Mouse (Mus musculus) heart, embryonic 12.5 days (tissue): ENCODE measurements around the gene Tns2. TPM values are rescaled to one million over a fixed set of nuclear protein-coding genes. Genes with fewer than 3 reads are reported as not detected.
"Not testable (repeated sequence)": the region's sequence is repeated elsewhere in the genome, so short reads cannot be mapped to it uniquely, and the experiment has no call there.

ENCODE experiments used
- ATAC-seq: fragments of 200-750 bp; cut with Nextera tagmentation; 2 replicates; pipeline ENCODE4 v1.8.0; 2017; ENCODE audit warnings: moderate TSS enrichment, moderate library complexity; ENCODE audit not compliant: insufficient number of reproducible peaks, low FRiP score
- H3K27ac ChIP-seq: fragments of 300-500 bp; sonication (generic); 2 replicates; pipeline ENCODE4 v1.5.1; 2016; ENCODE audit warnings: mild to moderate bottlenecking, moderate library complexity; ENCODE audit not compliant: poor library complexity, severe bottlenecking
- H3K27me3 ChIP-seq: fragments of 300-500 bp; sonication (generic); replicated peaks from 2 replicates; pipeline ENCODE4 v1.6.1; 2016; ENCODE audit warnings: mild to moderate bottlenecking, moderate library complexity
- H3K36me3 ChIP-seq: fragments of 300-500 bp; sonication (generic); 2 replicates; pipeline ENCODE4 v1.6.1; 2016; ENCODE audit warnings: mild to moderate bottlenecking, moderate library complexity
- H3K4me1 ChIP-seq: fragments of 300-500 bp; sonication (generic); replicated peaks from 2 replicates; pipeline ENCODE4 v1.6.1; 2016; ENCODE audit warnings: mild to moderate bottlenecking
- H3K4me2 ChIP-seq: fragments of 300-500 bp; sonication (generic); 2 replicates; pipeline ENCODE4 v1.6.1; 2016; ENCODE audit warnings: mild to moderate bottlenecking, moderate library complexity
- H3K4me3 ChIP-seq: fragments of 300-500 bp; sonication (generic); 2 replicates; pipeline ENCODE4 v1.5.1; 2016; ENCODE audit warnings: mild to moderate bottlenecking
- H3K9ac ChIP-seq: fragments of 300-500 bp; sonication (generic); 2 replicates; pipeline ENCODE4 v1.6.1; 2016; ENCODE audit warnings: mild to moderate bottlenecking, moderate library complexity
- H3K9me3 ChIP-seq: fragments of 300-500 bp; sonication (generic); replicated peaks from 2 replicates; pipeline ENCODE4 v1.6.1; 2016; ENCODE audit warnings: mild to moderate bottlenecking, moderate library complexity
- WGBS: fragments of 180-500 bp; shearing (Covaris S2); methylation state at CpG from one replicate; pipeline ENCODE4 v1.1.7; 2016; 5-methylcytosine and 5-hydroxymethylcytosine counted together
- polyA plus RNA-seq: library from polyadenylated mRNA; unstranded; fragments of >200 nt; fragmentation: Nextera tagmentation; extraction: Ambion mirVana; gene quantifications from 2 replicates; pipeline ENCODE4 v1.2.1, GENCODE M21; 2016

Tns2 gene
- polyA plus RNA-seq, 1 experiment from 2014 or later = 35.3 TPM

DNA sequence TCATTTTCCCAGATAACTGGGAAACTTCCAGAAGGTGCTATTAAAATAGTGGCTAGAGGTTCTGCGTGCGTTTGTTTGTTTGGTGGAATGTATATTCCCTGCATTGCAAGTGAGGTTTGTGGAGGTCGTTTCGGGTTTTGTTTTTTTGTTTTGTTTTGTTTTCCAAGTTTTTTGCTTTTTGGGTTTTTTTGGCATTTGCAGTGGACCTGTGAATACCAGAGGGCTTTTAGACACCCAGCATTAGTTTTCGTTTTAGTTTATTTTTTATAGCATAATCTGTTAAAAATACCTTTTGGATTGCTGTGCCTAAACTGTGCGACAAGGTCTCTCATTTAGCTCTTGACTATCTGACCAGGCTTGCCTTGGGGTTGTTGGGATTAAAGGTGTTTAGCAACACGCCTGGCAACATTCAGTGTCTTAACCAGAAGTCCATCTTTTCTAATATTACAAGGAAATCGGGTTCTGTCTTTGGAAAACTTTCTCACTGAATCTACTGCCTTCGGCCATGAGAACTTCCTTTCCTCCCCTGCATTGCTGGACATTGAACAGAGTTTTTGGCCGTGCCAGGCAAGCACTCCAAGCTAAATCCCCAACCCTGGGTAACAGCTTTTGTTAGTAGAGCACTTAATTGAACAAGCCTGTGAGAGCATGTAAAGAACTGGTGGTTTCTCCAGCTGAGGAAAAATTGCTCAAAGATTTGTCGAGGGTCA is 25.2 kb upstream of the Tns2 start:
- no peaks in the 10 kb centered on the region for H3K9me3 ChIP-seq
- H3K4me3 ChIP-seq = peak overlapping the region; percentile 99
- peak overlapping the region; percentile 94; the same call in 1 of the 2 replicates for H3K27ac ChIP-seq
- ATAC-seq = no peak
- no peaks in the 10 kb centered on the region for H3K36me3 ChIP-seq
- peak overlapping the region; percentile 100 for H3K9ac ChIP-seq
- no peaks in the 10 kb centered on the region for H3K27me3 ChIP-seq
- H3K4me2 ChIP-seq = peak overlapping the region; percentile 97
- WGBS = 6% methylated on average over 11 of the region's 11 CpGs
- peaks cover 15% of the 10 kb centered on the region for H3K4me1 ChIP-seq

GRCm38 (mm10) chr15:102077111-102077677 is 23.0 kb upstream of the Tns2 start:
- Histone ChIP-seq H3K4me2 (no peak overlapping the region), H3K9me3 (no peaks in the 10 kb centered on the region), H3K9ac (no peak overlapping the region), H3K4me1 (peaks cover 15% of the 10 kb centered on the region), H3K4me3 (no peak overlapping the region), H3K36me3 (peaks cover 5% of the 10 kb centered on the region; the same call in 1 of the 2 replicates), H3K27ac (no peak overlapping the region), H3K27me3 (no peaks in the 10 kb centered on the region)
- no peak for ATAC-seq
- WGBS = 90% methylated on average over 2 of the region's 2 CpGs

DNA sequence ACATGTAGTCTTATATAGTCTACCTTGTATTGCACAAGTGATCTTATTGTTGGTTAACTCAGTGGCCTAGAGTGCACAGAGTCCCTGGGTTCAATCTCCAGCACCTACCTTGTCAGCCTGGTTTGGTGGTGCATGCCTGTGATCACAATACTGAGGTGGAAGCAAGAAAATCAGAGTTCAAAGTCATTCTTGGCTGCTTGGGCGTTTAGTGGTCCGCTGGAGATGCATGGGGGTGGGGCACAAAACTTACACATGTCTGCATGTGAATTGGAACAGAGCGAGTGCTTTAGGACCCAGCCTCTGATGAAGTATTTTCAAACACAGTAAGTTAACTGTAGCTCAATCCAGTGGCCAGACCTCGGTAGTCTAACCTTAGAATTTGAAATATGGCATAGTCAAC is 21.0 kb upstream of the Tns2 start:
- ATAC-seq = no peak
- H3K9ac ChIP-seq = no peak overlapping the region
- no peak overlapping the region for H3K27ac ChIP-seq
- peaks cover 22% of the 10 kb centered on the region for H3K36me3 ChIP-seq
- peaks cover 15% of the 10 kb centered on the region for H3K4me1 ChIP-seq
- no peak overlapping the region for H3K4me3 ChIP-seq
- no peaks in the 10 kb centered on the region for H3K9me3 ChIP-seq
- H3K4me2 ChIP-seq = no peak overlapping the region
- no peaks in the 10 kb centered on the region for H3K27me3 ChIP-seq
- 74% methylated on average over 4 of the region's 4 CpGs for WGBS

DNA sequence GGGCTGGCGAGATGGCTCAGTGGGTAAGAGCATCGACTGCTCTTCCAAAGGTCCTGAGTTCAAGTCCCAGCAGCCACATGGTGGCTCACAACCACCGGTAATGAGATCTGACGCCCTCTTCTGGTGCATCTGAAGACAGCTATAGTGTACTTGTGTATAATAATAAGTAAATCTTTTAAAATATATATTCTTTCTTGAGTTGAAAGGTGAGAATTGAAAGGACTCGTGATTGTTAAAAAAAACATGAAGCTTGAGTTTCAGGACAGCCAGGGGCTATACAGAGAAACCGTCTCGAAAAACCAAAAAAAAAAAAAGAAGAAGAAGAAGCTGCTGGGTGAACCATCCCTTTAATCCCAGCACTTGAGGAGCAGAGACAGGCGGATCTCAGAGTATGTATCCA is 20.3 kb upstream of the Tns2 start:
- not testable (repeated sequence) for H3K27ac ChIP-seq, ATAC-seq, H3K4me2 ChIP-seq, H3K4me3 ChIP-seq, H3K27me3 ChIP-seq, H3K9ac ChIP-seq, H3K9me3 ChIP-seq
- 75% methylated on average over 8 of the region's 8 CpGs for WGBS
- H3K4me1 ChIP-seq = peaks cover 12% of the 10 kb centered on the region
- H3K36me3 ChIP-seq = peaks cover 29% of the 10 kb centered on the region

- Histone ChIP-seq H3K4me2 (no peak overlapping the region), H3K27ac (no peak overlapping the region), H3K4me1 (peaks cover 7% of the 10 kb centered on the region), H3K27me3 (no peaks in the 10 kb centered on the region), H3K4me3 (no peak overlapping the region), H3K9ac (no peak overlapping the region), H3K9me3 (no peaks in the 10 kb centered on the region), H3K36me3 (peaks cover 32% of the 10 kb centered on the region)
- no peak for ATAC-seq
- 68% methylated on average over 2 of the region's 2 CpGs for WGBS
Measured at GRCm38 (mm10) chr15:102080429-102080828, 19.8 kb upstream of the Tns2 start.

DNA sequence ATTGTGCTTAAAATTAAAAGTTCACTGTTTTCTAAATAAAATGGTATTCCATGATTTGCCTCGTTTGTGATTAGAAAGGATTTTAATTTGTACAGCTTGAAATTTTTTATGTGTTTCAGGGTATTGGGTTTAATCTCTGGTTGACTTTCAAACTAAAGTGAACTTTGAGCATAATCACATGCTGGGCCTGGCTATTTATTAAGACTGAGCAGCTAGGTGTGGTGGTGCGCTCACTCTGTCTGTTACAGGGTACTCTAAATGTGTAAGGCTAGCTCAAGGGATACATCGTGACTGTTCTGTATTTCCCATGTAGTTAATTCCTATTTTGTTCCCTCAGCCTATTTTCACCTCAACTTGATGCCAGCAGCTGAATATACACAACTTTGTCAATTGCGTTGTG is 18.1 kb upstream of the Tns2 start:
- H3K27ac ChIP-seq = no peak overlapping the region
- no peak for ATAC-seq
- 85% methylated on average over 4 of the region's 4 CpGs for WGBS
- no peaks in the 10 kb centered on the region for H3K4me1 ChIP-seq
- peaks cover 47% of the 10 kb centered on the region for H3K36me3 ChIP-seq
- H3K27me3 ChIP-seq = no peaks in the 10 kb centered on the region
- no peak overlapping the region for H3K4me3 ChIP-seq
- H3K4me2 ChIP-seq = no peak overlapping the region
- no peaks in the 10 kb centered on the region for H3K9me3 ChIP-seq
- H3K9ac ChIP-seq = no peak overlapping the region

GRCm38 (mm10) chr15:102083028-102083427 is 17.2 kb upstream of the Tns2 start:
- no peak overlapping the region for H3K9ac ChIP-seq
- no peaks in the 10 kb centered on the region for H3K27me3 ChIP-seq
- H3K9me3 ChIP-seq = no peaks in the 10 kb centered on the region
- H3K27ac ChIP-seq = no peak overlapping the region
- ATAC-seq = no peak
- 82% methylated on average over 4 of the region's 4 CpGs for WGBS
- no peak overlapping the region for H3K4me3 ChIP-seq
- peaks cover 56% of the 10 kb centered on the region for H3K36me3 ChIP-seq
- H3K4me2 ChIP-seq = no peak overlapping the region
- no peaks in the 10 kb centered on the region for H3K4me1 ChIP-seq

GRCm38 (mm10) chr15:102089914-102090585 is 10.2 kb upstream of the Tns2 start:
- Histone ChIP-seq H3K27ac (no peak overlapping the region), H3K4me2 (no peak overlapping the region), H3K9me3 (no peaks in the 10 kb centered on the region), H3K9ac (no peak overlapping the region), H3K4me1 (0 out of 2 replicates have a peak, but pooled peaks cover 2% of the 10 kb centered on the region), H3K27me3 (no peaks in the 10 kb centered on the region), H3K4me3 (no peak overlapping the region), H3K36me3 (peaks cover 97% of the 10 kb centered on the region)
- WGBS = 86% methylated on average over 12 of the region's 12 CpGs
- ATAC-seq = no peak

DNA sequence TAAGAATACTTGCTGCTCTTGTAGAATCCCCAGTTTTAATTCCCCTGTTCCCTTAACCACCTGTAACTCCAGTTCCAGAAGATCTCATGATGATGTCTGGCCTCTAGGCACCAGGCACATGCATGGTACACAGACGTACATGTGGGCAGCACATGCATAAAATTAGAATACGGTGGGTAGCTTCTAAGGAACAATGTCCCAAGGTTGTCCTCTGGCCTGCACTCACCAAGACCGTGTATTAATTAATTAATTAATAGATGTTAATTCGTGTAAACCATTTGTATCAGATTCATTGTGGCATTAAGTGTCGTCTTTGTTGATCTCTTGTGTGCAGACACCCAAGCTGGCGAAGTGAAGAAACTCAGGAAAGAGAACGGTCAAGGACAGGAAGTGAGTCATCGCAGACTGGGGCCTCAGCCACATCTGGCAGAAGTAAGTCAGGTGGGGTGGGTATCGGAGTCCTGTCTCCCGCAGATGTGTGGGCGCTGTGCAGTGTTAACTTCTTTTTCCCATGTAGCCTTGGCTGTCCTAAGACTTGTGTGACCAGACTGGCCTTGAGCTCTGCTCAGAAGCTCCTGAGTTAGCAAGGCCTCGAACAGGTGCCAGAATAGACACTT is 9.0 kb upstream of the Tns2 start:
- H3K4me3 ChIP-seq = no peak overlapping the region
- ATAC-seq = no peak; the same call in 1 of the 2 replicates
- H3K27me3 ChIP-seq = no peaks in the 10 kb centered on the region
- H3K27ac ChIP-seq = no peak overlapping the region
- H3K9me3 ChIP-seq = no peaks in the 10 kb centered on the region
- 64% methylated on average over 12 of the region's 12 CpGs for WGBS
- peaks cover 98% of the 10 kb centered on the region for H3K36me3 ChIP-seq
- 0 out of 2 replicates have a peak, but pooled peaks cover 2% of the 10 kb centered on the region for H3K4me1 ChIP-seq
- H3K9ac ChIP-seq = no peak overlapping the region
- no peak overlapping the region for H3K4me2 ChIP-seq

DNA sequence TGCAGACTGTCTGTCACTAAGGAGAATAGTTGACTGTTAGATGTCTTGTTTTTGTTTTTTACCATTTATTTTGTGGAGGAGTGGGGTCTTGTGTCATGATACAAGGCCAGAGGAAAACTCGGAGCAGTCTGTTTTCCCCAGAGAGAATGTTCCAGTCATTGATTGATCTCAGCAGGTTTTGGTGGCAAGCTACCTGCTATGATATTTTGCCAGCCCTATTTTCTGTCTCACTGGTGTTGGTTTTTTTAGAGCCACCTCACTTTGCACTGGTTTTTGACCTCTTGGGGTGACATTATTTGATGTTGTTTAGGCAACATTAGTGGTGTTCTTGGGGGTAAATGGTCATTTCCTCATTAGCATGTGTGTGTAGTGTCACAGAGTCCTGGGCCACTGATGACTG is 8.5 kb upstream of the Tns2 start:
- Histone ChIP-seq H3K4me3 (no peak overlapping the region), H3K27ac (no peak overlapping the region), H3K9me3 (no peaks in the 10 kb centered on the region), H3K36me3 (peaks cover 99% of the 10 kb centered on the region), H3K4me2 (no peak overlapping the region), H3K4me1 (0 out of 2 replicates have a peak, but pooled peaks cover 2% of the 10 kb centered on the region), H3K9ac (no peak overlapping the region), H3K27me3 (no peaks in the 10 kb centered on the region)
- no peak for ATAC-seq
- WGBS = 76% methylated on average over 1 of the region's 1 CpGs

- Histone ChIP-seq H3K4me3 (no peak overlapping the region), H3K4me2 (no peak overlapping the region), H3K27me3 (no peaks in the 10 kb centered on the region), H3K36me3 (peaks cover 97% of the 10 kb centered on the region), H3K9ac (no peak overlapping the region), H3K9me3 (no peaks in the 10 kb centered on the region), H3K4me1 (peaks cover 4% of the 10 kb centered on the region; the same call in 1 of the 2 replicates), H3K27ac (no peak overlapping the region)
- no peak for ATAC-seq
- WGBS = 84% methylated on average over 4 of the region's 4 CpGs
Measured at GRCm38 (mm10) chr15:102092222-102092621, 8.0 kb upstream of the Tns2 start.
